Mouse (Mus musculus) megakaryocyte-erythroid progenitor cell, adult 5-6 weeks (primary cell): ENCODE data around the gene Bach2. TPM values are rescaled to one million over a fixed set of nuclear protein-coding genes. Genes with fewer than 3 reads are reported as not detected.

Experiments used
- ATAC-seq: replicated peaks from 2 replicates; pipeline ENCODE4 v1.8.0; 2016; ENCODE audit warnings: mild to moderate bottlenecking, inconsistent platforms; ENCODE audit not compliant: severe bottlenecking, poor library complexity, low FRiP score, low TSS enrichment
- total RNA-seq, 2 experiments: library from RNA; stranded (forward) in 1 of 2; stranded (reverse) in 1 of 2; fragments of 200-1000, 215-1000 nt in 1 of 2; fragments of >200 nt in 1 of 2; fragmentation: Nextera tagmentation in 1 of 2; gene quantifications; 2 replicates each; pipeline ENCODE4 v1.2.3; 2014 to 2017

Bach2 gene
- total RNA-seq, 2 experiments from 2014 or later, result 0.52 to 16.9 TPM

DNA sequence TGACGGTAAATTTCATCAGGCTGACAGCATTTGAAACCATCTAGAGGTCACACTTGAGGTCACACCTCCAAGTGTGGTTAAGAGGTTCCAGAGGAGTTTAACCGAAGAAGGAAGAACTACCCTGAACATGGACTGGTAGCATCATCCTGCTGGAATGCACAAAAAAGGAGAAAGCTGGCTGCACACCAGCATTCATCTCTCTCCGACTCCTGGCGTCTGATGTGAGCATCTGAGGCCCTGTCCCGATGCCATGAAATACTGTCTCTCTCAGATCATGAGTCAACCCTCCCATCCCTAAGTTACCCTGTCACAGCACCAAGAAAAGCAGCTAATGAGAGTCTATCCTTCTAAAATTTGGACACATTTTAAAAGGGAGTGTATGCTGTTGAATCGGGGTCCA is 17.6 kb upstream of the Bach2 start:
- ATAC-seq, result no peak

GRCm38 (mm10) chr4:32223563-32223962 is 15.0 kb upstream of the Bach2 start:
- no peak for ATAC-seq

DNA sequence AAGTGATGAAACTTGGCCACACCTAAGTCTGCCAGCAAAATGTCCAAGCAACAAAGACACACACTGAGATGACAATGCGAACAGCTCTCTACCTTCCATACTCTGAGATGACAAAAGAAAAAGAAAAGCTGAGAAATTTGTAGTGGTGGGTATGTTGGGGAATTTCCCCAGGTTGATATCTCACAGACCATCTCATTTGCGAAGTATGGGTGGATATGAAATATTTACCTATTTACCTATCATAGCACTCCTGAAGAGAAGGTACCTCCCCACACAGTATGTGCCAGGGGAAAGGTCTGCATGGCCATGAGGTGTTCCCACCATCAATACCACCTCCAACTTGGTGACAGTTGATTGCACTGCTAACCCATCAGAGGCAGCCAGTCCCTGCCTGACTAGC is 13.4 kb upstream of the Bach2 start:
- no peak for ATAC-seq

- ATAC-seq, result no peak
Observed at GRCm38 (mm10) chr4:32227970-32228557, 10.5 kb upstream of the Bach2 start.

DNA sequence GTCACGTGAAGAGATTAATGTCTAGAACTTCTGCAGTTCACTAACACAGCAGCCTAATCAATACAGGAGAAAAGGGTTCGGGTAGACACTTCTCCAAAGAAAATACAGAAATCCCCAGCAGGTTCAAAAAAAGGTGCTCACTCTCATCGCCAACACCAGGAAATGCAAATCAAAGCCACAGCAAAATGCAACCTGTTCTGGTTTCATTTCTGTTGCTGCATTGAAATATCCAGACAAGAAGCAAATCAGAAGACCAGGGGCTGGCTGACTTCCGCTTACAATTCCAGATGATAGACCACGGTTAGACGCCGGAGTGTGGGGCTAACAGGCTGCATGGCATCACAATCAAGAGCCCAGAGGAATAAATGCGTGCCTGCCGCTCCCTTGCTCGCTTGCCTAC is 9.3 kb upstream of the Bach2 start:
- no peak for ATAC-seq

DNA sequence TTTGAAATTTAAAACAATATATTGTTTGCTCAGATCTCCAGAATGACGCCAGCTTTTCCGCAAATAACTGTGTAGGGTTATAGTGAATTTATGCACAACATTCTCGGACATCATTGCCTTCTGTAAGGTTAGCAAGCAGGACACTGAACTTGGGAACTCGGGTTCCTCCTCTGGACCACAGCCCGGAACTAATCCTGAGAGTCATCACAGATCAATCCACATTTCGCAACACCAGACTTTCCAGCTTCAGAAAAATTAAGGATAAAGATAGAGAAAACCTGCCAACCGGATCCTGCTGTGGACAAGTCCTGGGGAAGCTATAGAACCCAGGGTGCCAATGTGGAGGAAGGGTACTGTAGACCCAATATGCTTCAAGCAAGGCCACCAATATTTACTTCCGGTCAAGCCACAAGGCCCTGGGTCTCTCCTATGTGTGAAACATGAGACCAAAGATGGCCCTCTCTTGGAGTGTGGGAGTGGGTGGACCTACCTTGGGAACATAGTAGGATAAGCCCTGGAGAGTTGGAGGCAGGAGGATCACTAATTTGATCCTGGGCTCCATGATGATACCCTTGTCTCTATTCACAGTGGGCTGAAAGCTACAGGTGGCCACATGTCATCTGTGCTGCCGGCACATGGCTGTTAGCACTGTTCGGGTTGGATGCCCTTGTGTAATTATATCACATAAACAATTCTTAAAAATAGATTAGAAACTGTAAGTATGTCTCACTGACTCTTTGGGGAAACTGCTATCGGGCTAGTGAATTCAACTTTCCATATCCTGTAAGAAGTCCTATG is 7.1 kb upstream of the Bach2 start:
- no peak for ATAC-seq

DNA sequence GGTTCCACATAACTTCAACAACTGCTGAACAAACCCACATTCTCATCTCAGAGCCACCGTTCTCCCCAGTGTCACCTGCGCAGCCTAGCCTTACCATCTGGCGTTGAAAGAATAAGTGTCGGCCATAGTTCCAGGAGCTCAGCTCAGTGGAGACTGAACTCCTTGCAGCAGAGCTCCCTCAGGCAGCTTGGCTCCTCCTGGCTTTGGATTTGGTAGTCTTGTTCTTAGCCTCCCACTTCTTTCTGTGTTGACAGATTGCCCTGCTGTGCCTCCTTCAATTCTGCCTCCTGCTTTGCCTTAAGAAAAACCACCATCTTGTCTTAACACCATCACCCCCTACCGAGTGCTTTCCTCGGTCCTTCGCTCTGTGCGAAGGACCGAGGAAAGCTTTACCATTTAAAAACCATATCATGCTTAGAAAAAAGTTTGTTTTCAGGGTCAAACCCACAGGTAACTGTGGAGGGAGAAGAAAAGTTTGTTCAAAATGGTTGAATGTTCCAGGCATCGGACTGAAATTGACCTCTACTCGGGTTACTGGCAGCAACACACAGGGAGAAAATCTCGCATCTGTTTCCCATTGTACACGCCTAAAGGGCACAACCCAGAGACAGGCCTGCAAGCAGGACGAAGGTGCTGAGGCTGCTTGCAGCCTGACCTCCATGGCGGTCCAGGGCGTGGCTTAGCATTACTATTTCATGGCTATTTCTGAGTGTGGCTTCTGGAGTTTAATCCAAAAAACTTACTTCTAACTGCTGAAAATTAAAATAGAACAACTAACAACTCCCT is 2.5 kb upstream of the Bach2 start:
- no peak for ATAC-seq

DNA sequence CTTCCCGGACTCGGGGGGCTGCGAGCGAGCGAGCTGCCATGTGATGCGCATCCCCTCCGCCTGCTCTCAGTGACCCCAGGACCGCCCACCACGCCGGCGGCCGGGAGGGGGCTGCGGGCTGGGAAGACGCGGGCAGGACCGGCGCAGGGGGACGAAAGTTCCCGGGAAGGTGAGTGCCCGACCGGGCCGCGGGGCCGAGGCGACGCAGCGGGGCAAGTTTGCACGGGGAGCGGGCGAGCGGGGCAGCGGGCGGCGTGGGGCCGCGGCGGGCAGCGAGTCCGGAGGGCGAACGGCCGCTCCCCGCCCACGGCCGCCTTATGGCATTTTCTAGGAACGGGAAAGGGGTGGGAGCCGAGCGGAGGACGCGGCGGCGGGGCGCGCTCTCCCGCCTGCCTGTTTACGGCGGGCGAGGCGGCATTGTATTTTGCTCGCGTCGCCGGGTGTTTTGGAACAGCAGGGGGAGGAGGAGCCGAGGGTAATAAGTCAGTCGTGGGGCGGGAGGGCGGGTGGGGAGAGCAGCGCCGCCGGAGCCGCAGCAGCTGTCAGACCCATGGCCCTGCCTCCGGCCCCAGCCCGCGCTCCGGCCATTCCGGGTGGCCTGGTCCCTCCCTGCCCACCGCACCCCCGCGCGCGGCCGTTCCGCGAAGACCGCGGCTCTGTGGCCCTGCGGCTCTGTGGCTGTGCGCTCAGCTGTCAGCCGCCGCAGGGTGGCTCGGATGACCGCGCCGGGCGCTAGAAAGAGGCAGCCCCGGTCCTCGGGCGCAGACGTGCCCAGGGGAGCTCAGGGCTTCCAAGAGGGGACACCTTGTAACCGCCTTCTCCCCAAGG is 531 bp downstream of the Bach2 start:
- peak; percentile 43 for ATAC-seq

GRCm38 (mm10) chr4:32239749-32240131 is 1.1 kb downstream of the Bach2 start:
- ATAC-seq, result peak; percentile 34

- no peak for ATAC-seq
Observed at GRCm38 (mm10) chr4:32240457-32241030, 1.9 kb downstream of the Bach2 start.

DNA sequence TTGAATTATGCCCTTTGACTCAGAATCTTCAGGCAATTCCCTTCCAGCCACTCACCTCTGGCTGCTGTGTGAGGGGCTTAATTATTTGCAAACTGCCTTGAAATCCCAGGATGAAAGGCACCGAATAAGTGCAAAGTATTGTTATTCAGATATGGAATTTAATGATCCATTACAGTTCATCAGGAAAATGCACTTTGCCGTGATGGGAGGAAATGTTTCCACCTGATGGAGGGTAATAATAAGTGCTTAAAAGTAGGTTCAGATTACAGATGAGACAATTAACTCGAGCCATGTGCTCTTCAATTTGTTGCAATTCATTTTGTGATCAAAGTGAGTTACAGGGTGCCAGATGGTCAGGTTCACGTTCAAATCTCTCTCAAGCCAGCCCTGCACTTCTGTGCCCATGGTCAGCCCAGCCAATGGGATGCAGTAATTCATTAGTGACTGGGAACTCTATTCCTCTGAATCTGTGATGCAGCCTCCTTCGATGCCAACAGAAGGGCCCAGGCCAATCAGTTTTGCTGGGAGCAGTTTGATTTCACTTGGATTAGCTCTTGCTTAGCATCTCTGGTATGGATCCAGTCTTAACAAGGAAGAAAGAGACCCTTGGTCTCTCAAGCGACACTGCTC is 2.9 kb downstream of the Bach2 start:
- ATAC-seq, result no peak

DNA sequence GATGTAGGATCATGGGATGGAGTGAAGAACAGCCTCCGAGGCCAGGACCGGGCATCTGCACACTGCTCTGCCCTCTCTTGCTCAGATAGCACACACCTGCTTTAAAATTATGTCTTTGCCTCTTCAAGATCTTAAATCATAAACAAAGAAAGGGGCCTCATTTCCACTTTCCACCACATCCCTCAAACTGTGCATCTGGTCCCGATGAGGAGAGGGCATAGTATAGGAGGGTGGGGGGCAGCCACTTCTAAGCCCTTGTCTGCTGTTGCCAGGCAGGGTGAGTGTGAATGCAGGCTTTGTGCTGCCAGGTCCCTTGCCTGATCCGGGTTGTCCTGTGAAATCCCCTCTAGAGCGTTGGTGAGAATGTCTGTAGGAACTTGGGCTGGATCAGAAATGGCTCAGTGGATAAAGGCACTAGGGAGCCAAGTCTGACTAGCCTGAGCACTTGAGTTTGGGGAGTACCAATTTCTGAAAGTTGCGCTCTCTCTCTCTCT is 3.6 kb downstream of the Bach2 start:
- no peak for ATAC-seq

DNA sequence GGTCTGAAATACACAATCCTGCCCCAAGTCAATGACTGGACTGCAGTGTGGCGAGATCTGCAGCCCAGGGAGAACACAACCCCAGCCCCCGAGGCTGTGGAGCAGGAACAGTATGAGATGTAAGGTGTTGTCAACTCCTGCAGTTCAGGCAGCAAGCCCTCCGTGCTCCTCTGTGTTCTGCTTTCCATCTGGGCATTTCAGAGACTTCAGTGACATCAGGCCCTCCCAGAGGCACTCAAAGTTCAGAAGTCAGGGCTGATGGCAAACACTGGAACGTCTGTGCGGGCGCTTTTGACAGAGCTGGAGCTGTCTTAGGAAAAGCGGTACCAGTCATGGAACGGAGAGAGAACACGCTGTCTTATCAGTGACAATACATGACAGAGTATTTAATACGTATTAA is 4.9 kb downstream of the Bach2 start:
- ATAC-seq, result no peak

DNA sequence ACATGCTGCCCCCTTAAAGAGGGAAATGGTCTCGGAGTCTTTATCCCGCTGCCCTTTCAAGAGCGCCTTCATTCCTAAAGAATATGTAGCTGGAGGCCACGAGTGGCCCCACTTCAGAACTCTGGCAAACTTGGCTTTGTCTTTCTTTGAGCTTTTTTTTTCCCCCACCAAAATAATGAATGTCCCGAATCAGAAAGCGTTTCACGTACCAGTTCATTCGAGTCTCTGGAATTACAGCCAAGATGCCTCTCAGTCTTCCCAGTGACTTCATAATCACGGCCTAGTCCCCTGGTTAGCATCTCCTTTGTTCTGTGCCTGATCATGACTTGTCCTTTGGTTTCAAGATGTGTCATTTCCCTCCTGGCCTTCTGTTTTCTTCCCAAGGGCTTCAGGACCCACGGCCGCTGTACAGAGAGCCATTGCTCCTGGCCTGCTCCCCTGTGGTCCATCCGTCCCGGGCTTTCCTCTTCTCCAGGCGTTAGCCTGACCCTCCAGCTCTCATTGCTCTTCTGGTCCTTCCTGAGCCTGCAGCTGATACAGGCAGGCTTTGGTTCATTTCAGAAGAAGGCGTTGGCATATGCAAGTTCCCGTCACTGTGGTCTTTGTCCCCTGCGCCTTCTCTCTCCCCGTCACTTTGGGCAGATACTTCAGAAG is 5.6 kb downstream of the Bach2 start:
- no peak for ATAC-seq

DNA sequence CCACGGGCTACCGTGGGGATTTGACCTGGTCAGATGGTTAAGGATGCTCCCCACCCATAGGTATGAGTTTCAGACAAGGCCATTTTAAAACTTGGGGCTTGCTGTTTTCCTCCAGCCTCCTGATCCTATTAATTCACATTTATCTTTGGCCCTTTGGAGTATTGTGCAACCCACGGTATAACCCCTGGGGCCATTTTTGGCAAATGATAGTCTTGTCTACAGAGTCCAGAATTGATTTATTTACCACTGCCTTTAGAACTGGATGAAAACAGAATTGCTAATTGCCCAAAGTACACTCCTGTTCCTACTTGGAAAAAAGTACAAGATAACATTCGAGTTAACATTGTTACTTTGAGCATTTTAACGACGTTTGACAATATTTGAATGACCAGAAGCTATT is 7.0 kb downstream of the Bach2 start:
- ATAC-seq, result no peak

DNA sequence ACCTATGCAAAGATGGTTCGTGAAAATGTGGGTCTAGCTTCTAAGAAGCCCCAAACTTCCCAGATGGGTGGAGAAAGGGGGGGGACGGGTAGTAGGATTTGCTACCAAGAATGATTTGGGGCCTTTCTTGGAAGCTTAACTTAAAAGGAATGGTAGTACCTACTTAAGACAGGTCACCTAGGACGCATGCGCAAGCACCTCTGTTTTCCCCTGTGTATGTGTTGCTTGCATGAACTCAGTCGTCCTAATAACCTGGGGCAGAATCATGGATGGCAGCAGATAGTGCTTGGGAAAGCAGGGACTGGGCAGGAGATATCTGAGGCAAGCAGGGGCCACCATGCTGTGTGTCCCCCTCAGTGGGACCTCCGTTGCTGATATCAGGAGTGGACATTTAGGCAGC is 7.4 kb downstream of the Bach2 start:
- no peak for ATAC-seq

GRCm38 (mm10) chr4:32246801-32247200 is 8.2 kb downstream of the Bach2 start:
- ATAC-seq, result no peak

- no peak for ATAC-seq
Observed at GRCm38 (mm10) chr4:32247463-32248113, 9.0 kb downstream of the Bach2 start.
